Mouse (Mus musculus) cerebellum, adult 2 months (tissue): ENCODE measurements around the gene Tpcn1.

Source experiments
- CTCF ChIP-seq: fragments of 200-500 bp; IDR thresholded peaks from 2 replicates; pipeline ENCODE4 v1.5.1; 2011; ENCODE audit warnings: low read depth, mild to moderate bottlenecking, control low read depth, low read length, moderate library complexity, borderline replicate concordance; ENCODE audit not compliant: insufficient read depth
- POLR2A ChIP-seq: fragments of 200-500 bp; IDR thresholded peaks from 2 replicates; pipeline ENCODE4 v1.6.1; 2011; ENCODE audit warnings: low read length, control low read depth, borderline replicate concordance; ENCODE audit not compliant: insufficient read depth

DNA sequence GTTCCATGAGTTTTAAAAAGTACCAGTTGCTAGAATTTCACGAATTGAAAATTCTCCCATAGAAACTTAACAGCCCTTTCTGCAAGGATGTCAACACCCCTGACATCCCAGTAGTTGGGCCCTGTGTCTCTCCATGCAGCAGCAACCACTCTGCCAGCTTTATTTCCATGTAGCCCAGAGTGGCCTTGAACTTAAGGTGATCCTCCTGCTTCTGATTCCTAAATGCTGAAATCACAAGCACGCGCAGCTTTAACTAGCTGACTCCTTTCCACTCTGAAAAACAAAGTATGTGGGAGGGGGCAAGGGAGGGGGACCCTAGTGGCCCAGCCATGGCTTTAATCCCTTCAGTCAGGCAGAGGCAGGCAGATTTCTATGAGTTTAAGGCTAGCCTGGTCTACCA, 18.9 kb upstream of the Tpcn1 start:
- no peak for TF ChIP-seq CTCF
- TF ChIP-seq POLR2A = no peak
